Mouse (Mus musculus) c-Kit-positive CD71-positive TER-119-positive erythroid progenitor cells, embryonic 14.5 days (primary cell): Measurements from ENCODE around the gene Cd27.

Experiments used
- DNase-seq: peaks from one replicate; pipeline ENCODE4 v3.0.0-alpha.2; 2013; ENCODE audit warnings: low spot score

Gene Cd27

GRCm38 (mm10) chr6:125244551-125244950 is 7.7 kb upstream of the Cd27 start:
- no peak for DNase-seq

GRCm38 (mm10) chr6:125241566-125241965 is 4.8 kb upstream of the Cd27 start:
- DNase-seq, result no peak

GRCm38 (mm10) chr6:125240617-125241016 is 3.8 kb upstream of the Cd27 start:
- no peak for DNase-seq

- no peak for DNase-seq
These were observed 2.7 kb upstream of the Cd27 start for GRCm38 (mm10) chr6:125239547-125239946.

GRCm38 (mm10) chr6:125238396-125238795 is 1.6 kb upstream of the Cd27 start:
- DNase-seq, result no peak

- no peak for DNase-seq
These were observed 611 bp upstream of the Cd27 start for GRCm38 (mm10) chr6:125237421-125237820.

- no peak for DNase-seq
These were observed 469 bp downstream of the Cd27 start for GRCm38 (mm10) chr6:125236341-125236740.

GRCm38 (mm10) chr6:125234520-125234828 is 2.3 kb downstream of the Cd27 start:
- DNase-seq, result no peak

GRCm38 (mm10) chr6:125233816-125234519 is 2.8 kb downstream of the Cd27 start:
- no peak for DNase-seq

GRCm38 (mm10) chr6:125232516-125232915 is 4.3 kb downstream of the Cd27 start:
- DNase-seq, result no peak

GRCm38 (mm10) chr6:125232045-125232437 is 4.8 kb downstream of the Cd27 start:
- no peak for DNase-seq

GRCm38 (mm10) chr6:125231117-125232044 is 5.4 kb downstream of the Cd27 start, which contains the start of gene Tapbpl:
Gene Tapbpl, minus strand, starts transcription at chr6:125231860.
- peak; percentile 52 for DNase-seq

GRCm38 (mm10) chr6:125230571-125230970 is 6.2 kb downstream of the Cd27 start:
- DNase-seq, result no peak

GRCm38 (mm10) chr6:125225518-125226115 is 11.2 kb downstream of the Cd27 start:
- DNase-seq, result peak; percentile 21

GRCm38 (mm10) chr6:125222577-125222976 is 14.2 kb downstream of the Cd27 start:
- no peak for DNase-seq

GRCm38 (mm10) chr6:125222146-125222545 is 14.7 kb downstream of the Cd27 start:
- no peak for DNase-seq

- DNase-seq, result no peak
These were observed 15.6 kb downstream of the Cd27 start for GRCm38 (mm10) chr6:125221115-125221745.

- DNase-seq, result peak; percentile 71
These were observed 17.8 kb downstream of the Cd27 start for GRCm38 (mm10) chr6:125218963-125219362.

GRCm38 (mm10) chr6:125217899-125218298 is 18.9 kb downstream of the Cd27 start:
- no peak for DNase-seq

GRCm38 (mm10) chr6:125216898-125217297 is 19.9 kb downstream of the Cd27 start:
- no peak for DNase-seq

- peak; percentile 97 for DNase-seq
These were observed 21.5 kb downstream of the Cd27 start, which contains the start of gene Vamp1 for GRCm38 (mm10) chr6:125215148-125215954. Gene Vamp1, plus strand, starts transcription at chr6:125215551.
